ENCODE assay signal across 8 mouse cellular contexts in genomic region chr8:117470342-117470781, GRCm38 (mm10). TPM values are rescaled to one million over a fixed set of nuclear protein-coding genes. Genes with fewer than 3 reads are reported as not detected.
DNase-seq lines count a peak whose midpoint lies in the region; ATAC-seq and TF ChIP-seq lines count a peak whose summit lies in the region.

No protein-coding gene starts in this region.

- H3K4me1 ChIP-seq in hindbrain, postnatal 0 days (ENCODE audit: insufficient read depth, low read length): peaks cover 7% of the 10 kb centered on the region

- intact Hi-C loops in gastrocnemius, postnatal 14 days (cut with DNase I; ENCODE audit: low total_unique reads): no loop called here

- WGBS in hindbrain, postnatal 0 days: under 1% methylated on average over 14 of the region's 14 CpGs

- H3K27ac ChIP-seq in hindbrain, postnatal 0 days: peak overlapping the region; percentile 82

- H3K4me3 ChIP-seq in hindbrain, postnatal 0 days (ENCODE audit: low read length): 0 out of 2 replicates have a peak overlapping the region, but pooled peaks have one; percentile 13

- no peaks in the 10 kb centered on the region for H3K27me3 ChIP-seq in hindbrain, postnatal 0 days (ENCODE audit: insufficient read depth, low read length)

- peak overlapping the region; percentile 47 for H3K4me2 ChIP-seq in hindbrain, postnatal 0 days (ENCODE audit: low read depth, low read length)

- no peaks in the 10 kb centered on the region for H3K36me3 ChIP-seq in hindbrain, postnatal 0 days (ENCODE audit: insufficient read depth, low read length)

- no peaks in the 10 kb centered on the region for H3K9me3 ChIP-seq in hindbrain, postnatal 0 days (ENCODE audit: low read length)

- peak; percentile 95 for ATAC-seq in hindbrain, postnatal 0 days
- ATAC-seq in monocyte, adult 5-6 weeks (replicated peaks; ENCODE audit: insufficient number of reproducible peaks, low FRiP score, low TSS enrichment, poor library complexity, severe bottlenecking): no peak

- peak; percentile 49 for TF ChIP-seq CTCF in hindbrain, postnatal 0 days (IDR thresholded peaks at IDR 0.05; ENCODE audit: low read depth)

- DNase-seq in ZHBTc4 (ENCODE audit: low read depth, low spot score): peak; percentile 59
- peak; percentile 49 to 52 for DNase-seq in cerebellum, postnatal 36 days
- peak; percentile 70 for DNase-seq in gastrocnemius, postnatal 14 days
- DNase-seq in hindbrain, postnatal 0 days (ENCODE audit: low spot score): peak; percentile 96
- DNase-seq in layer of hippocampus, postnatal 36 days: peak; percentile 77 to 79
- peak; percentile 55 for DNase-seq in lung, postnatal 25 days (ENCODE audit: low spot score)
- DNase-seq in retina, adult 2 months (ENCODE audit: low read depth, low spot score): peak; percentile 66

- peak overlapping the region; percentile 33 for H3K9ac ChIP-seq in hindbrain, postnatal 0 days (replicated peaks; ENCODE audit: low read length)

RNA-seq across cellular contexts. Expression of gene Plcg2, which starts 27.7 kb away (rescaled TPM):
- 1 to 10 TPM in 1 of 2 experiments, under 1 TPM in 1; 0.84 to 1.2 TPM for total RNA-seq in gastrocnemius, postnatal 14 days (2021)
- 2.5 and 3.6 TPM in 2 replicates for total RNA-seq in hindbrain, postnatal 0 days (2014; rRNA removed)
- 1.5 and 1.6 TPM in 2 replicates for polyA plus RNA-seq in hindbrain, postnatal 0 days (2015; fragmentation: Nextera tagmentation; extraction: Ambion mirVana)
- 1 to 10 TPM; 2.6 to 3.3 TPM for total RNA-seq in layer of hippocampus, postnatal 36 days (2021)
- total RNA-seq in monocyte, adult 5-6 weeks (2017): 189 to 215 TPM (median 210 TPM) in 3 replicates

Comparison
In these comparisons a context has a peak if more than half of its experiments do, and no peak if none do; other contexts are left out.
1. RNA of gene Plcg2, which starts 27.7 kb away (total RNA-seq): 189 to 215 TPM in monocyte, adult 5-6 weeks; 2.6 to 3.3 TPM in layer of hippocampus, postnatal 36 days, 2.5 to 3.6 TPM in hindbrain, postnatal 0 days and 0.84 to 1.2 TPM in gastrocnemius, postnatal 14 days; every median in the first group is over 10 times any median in the second.
2. Peak in every context shown above with its lines, with median percentiles within 50 percentile points of each other: DNase-seq.